Mouse (Mus musculus): Measurements from ENCODE around the gene Cwc22. TPM values are rescaled to one million over a fixed set of nuclear protein-coding genes. Genes with fewer than 3 reads are reported as not detected.
"Not testable (repeated sequence)": the region's sequence is repeated elsewhere in the genome, so short reads cannot be mapped to it uniquely, and the experiment has no call there.

The Cwc22 gene
- total RNA-seq, 2 experiments from 2014 or later = 11.1 to 11.9 TPM

- DNase-seq = no peak
Observed at GRCm38 (mm10) chr2:77897558-77897899, 48.6 kb downstream of the Cwc22 start.

GRCm38 (mm10) chr2:77896843-77897557, 49.2 kb downstream of the Cwc22 start:
- no peak for DNase-seq

- not testable (repeated sequence) for DNase-seq
Observed at GRCm38 (mm10) chr2:77895906-77896570, 50.1 kb downstream of the Cwc22 start.

GRCm38 (mm10) chr2:77894896-77895295, 51.3 kb downstream of the Cwc22 start:
- DNase-seq = no peak

GRCm38 (mm10) chr2:77893505-77893904, 52.7 kb downstream of the Cwc22 start:
- DNase-seq = no peak

GRCm38 (mm10) chr2:77892573-77892972, 53.6 kb downstream of the Cwc22 start:
- DNase-seq = no peak

- no peak for DNase-seq
Observed at GRCm38 (mm10) chr2:77890836-77891438, 55.2 kb downstream of the Cwc22 start.

- no peak for DNase-seq
Observed at GRCm38 (mm10) chr2:77889949-77890348, 56.2 kb downstream of the Cwc22 start.

GRCm38 (mm10) chr2:77889401-77889800, 56.8 kb downstream of the Cwc22 start:
- DNase-seq = no peak

- DNase-seq = no peak
Observed at GRCm38 (mm10) chr2:77888826-77889225, 57.3 kb downstream of the Cwc22 start.

GRCm38 (mm10) chr2:77888056-77888455, 58.1 kb downstream of the Cwc22 start:
- no peak for DNase-seq

- no peak for DNase-seq
Observed at GRCm38 (mm10) chr2:77887166-77887565, 59.0 kb downstream of the Cwc22 start.

GRCm38 (mm10) chr2:77885491-77886130, 60.6 kb downstream of the Cwc22 start:
- DNase-seq = no peak

GRCm38 (mm10) chr2:77885036-77885435, 61.1 kb downstream of the Cwc22 start:
- DNase-seq = no peak

GRCm38 (mm10) chr2:77884491-77884890, 61.7 kb downstream of the Cwc22 start:
- no peak for DNase-seq

- DNase-seq = no peak
Observed at GRCm38 (mm10) chr2:77882961-77883360, 63.2 kb downstream of the Cwc22 start.

GRCm38 (mm10) chr2:77881301-77882199, 64.6 kb downstream of the Cwc22 start:
- no peak for DNase-seq

- DNase-seq = no peak
Observed at GRCm38 (mm10) chr2:77880351-77880750, 65.8 kb downstream of the Cwc22 start.

- DNase-seq = no peak
Observed at GRCm38 (mm10) chr2:77879736-77880135, 66.4 kb downstream of the Cwc22 start.

GRCm38 (mm10) chr2:77877156-77877855, 68.9 kb downstream of the Cwc22 start:
- DNase-seq = no peak

- no peak for DNase-seq
Observed at GRCm38 (mm10) chr2:77876331-77876730, 69.8 kb downstream of the Cwc22 start.
